Mouse (Mus musculus) urinary bladder, postnatal 25 days (tissue): ENCODE results near the gene Vamp5.

Experiments
- DNase-seq: peaks from one replicate; pipeline ENCODE4 v3.0.0; 2022; ENCODE audit warnings: low spot score

The Vamp5 gene

DNA sequence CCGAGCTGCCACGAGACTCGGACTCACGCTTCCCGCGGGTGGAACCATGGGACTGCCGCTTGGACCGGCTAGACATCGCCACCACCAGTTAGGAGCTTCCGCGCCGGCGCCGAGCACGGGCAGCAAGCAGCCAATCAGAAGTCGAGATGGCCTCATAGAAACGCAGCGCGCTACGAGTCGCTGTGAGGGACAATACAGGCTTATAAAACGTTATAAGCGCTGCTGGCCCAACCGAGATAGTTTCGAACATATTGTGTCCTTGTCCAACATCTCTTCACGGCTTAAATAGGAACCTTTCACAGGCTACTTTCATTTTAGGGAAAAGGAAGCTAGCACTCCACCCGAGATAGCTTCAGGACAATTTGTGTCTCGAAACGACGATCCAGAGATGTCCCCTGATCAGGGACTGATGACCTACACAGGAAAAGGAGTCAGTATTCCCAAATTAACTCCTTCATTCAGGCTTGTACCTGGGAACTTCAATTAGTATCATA is 35.1 kb downstream of the Vamp5 start, which contains the start of gene Usp39:
Gene Usp39, minus strand, starts transcription at position 111 of the 494 bp plus-strand sequence.
- DNase-seq: peak; percentile 91

DNA sequence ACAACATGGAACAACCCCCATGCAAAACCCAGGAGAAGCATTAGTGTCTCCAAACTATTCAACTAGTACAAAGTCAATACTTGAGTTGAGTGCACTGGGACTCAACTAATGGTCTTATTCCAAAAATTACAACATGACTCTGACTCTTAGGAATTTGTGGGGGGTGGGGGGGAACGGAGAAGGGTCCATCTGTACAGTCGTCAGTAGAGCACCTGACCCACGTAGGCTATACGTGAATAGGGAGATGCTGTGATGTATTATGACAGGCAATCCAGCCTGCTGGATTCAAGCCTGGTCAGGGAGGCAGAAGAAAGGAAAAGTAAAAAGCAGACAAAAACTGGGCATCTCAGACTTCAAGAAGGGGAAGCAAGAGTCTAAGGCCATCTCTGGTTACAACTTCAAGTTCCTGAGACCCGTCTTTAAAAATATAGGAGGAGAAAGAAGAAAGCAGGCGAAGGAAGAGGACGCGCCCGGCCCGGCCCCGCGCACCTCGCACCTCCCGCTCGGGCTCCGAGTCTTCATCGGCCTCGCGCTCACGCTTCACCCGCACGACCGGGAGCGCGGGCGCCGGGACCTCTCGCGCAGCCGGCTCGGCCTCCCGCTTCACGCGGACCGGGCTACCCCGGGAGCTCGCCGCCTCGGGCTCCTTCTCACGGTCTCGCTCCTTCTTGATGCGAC is 35.7 kb downstream of the Vamp5 start:
- DNase-seq: no peak

DNA sequence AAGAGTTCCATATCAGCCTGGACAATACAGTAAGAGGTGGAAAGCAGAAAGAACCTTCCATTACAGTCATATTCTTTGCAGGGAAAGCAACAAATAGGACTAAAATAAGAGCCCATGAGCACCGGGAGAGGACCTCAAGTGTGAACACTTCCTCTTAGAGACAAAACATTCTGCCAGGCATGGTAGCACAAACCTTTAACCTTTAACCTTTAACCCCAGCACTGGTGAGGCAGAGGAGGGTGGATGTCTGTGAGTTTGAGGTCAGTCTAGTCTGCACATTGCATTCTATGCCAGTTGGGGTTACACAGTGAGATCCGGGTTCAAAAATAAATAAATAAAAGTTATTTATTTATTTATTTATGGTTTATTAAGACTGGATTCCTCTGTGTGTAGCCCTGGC is 39.8 kb downstream of the Vamp5 start:
- no peak for DNase-seq

DNA sequence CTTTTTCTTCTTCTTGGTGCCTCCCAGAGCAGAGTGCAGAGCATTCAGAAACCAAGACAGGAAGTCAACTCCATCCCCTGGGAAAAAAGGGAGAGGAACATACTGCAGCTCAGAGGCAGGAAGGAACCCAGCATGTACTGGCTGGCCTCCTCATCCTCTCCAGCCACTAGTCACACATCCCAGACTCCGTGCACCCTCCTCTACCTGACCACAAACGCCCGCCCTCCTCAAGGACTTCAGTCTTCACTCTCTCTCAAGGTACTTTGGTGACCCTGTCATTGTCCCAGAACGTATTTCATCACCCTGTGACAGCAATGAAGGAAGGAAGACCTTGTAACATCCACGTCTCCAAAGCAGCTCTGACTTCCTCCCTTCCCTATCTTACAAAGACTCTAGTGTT is 47.2 kb downstream of the Vamp5 start:
- no peak for DNase-seq

DNA sequence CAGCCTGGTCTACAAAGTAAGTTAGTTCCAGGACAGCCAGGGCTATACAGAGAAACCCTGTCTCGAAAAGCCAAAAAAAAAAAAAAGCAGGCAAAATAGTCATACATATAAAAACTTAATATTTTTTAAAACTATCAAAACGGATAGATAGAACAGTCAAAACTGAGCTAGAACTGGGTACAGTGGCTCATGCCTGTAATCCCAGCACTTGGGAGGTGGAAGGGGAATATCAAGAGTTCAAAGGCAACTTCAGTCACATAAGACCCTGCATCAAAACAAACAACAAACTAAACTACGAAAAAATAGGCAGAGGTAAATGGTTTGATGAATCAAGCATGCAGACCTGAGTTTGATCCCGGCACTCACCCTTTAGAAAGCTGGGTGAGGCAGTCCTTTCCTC is 50.1 kb downstream of the Vamp5 start:
- no peak for DNase-seq

DNA sequence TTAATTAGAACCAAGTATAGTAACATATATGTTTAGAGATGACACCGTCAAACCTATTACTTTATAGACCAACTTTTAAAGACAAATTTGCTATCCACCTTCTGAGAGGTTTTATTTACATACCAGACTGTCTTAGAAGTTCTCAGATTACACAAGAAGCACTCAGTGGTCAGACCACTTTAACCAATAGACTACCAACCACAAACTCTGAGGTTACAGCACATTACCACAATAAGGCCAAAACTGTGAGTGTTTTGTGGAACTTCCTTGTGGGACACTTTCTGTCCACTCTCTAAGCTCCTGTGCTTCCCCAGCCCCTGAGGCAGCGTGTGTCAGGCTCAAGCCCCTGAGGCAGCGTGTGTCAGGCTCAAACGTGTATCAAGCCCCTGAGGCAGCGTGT is 51.2 kb downstream of the Vamp5 start:
- DNase-seq: no peak

DNA sequence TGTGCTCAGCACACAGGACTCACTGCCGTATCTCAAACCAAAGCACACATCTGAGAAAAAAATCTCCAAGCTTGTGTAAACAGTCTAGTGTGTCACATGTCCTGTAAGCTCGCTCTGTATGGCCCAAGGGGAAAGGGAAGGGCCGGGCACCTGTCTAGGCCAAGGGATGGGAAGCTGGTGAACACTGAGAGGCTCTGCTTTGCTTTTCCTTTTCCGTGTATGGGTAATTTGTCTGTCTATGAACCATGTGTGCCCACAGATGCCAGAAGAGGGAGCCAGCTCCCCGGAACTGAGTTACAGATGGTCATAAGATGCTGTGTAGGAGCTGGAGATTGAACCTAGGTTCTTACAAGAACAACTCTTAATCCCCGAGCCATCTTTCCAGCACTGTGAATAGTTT is 54.0 kb downstream of the Vamp5 start:
- DNase-seq: no peak

DNA sequence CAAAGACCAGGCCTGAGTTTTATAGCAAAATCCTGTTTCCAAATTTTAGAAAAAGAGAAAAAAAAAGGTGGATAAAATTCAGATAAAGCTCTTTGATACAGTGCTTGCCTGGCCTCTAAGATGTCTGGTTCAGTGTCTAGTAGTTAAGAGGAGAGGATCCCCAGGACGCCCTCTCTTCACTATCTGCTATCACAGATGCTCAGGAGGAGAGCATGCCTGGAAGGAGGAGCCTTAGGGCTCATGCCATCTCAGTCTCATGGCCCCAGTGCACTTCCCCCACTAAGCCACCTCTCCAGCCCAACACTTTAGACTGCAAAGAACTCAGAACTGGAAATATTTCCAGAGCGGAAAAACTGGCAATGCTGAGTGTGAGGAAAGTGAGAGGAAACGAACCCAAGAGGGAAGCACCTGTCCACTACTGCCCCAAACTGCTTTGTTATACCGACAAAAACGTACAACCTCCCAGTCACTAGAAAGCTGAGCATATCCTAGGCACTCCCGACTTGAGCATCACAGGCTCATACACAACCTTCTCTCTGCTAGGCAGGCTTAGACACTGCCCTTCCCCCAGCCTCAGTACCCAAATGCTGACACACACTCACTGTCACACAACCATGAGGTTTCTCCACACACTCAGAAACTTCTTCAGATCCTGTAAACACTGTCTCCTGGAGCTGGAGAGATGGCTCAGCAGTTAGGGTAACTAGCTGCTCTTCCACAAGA is 56.3 kb downstream of the Vamp5 start:
- DNase-seq: no peak

DNA sequence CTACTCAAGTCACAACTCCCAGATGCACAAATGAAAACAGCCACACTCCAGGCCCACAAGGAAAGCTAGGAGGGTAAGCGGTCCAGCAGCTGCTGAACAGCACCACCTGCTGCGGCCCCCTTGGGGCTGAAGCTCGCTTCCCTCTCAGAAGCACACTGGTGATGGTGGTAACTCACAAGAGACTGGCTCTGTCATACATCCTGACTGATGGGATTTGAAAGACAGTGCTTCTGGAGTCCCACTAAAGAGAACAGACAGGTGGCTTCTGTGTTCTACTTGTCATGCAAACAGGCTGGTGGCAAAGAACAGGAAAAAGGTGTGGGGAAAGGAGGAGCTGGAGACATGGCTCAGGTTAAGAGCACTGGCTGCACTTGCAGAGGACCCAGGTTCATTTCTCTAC is 57.3 kb downstream of the Vamp5 start:
- DNase-seq: no peak

DNA sequence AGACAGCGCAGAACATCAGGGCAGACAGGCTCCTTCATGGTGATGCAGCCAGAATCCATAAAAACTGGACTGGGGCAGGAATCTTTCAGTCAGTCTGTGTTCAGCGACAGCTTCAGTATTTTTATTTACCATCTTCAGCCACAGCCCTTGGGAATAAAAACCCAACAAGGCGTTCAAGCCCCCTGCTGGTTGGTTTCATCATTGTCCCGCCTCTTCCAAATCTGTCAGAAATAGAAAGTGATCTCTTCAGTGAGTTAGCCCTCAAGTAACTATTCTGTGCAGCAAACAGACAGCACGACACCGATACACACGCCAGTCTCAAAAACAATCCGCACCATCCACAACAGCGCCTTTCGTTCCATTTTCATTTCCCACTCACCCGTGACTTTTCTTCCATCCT is 61.2 kb downstream of the Vamp5 start:
- peak; percentile 52 for DNase-seq
